Mouse (Mus musculus): ENCODE measurements around the gene Tnfrsf13b.
A peak's percentile ranks its signal among the peaks of the same experiment; 100 is the strongest.

Tnfrsf13b gene

DNA sequence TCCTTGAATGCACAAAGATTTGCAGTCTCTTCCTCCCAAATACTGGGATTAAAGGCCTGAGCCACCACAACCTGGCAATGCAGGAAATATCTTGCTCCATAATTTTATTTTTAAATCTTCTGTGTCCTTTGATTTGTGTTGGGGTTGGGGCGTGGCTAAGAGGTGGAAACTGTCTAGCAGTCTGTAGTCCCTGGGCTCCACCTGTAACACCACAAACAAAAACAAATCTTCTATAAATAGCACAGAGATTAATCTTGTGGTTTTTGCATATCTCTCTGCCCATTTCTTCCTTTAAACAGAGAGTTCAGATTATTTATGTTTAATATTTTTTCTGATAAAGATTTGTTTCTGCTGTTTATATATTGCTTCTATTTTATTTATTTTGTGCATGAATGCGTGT lies 6.4 kb downstream of the Tnfrsf13b start:
- H3K27me3 ChIP-seq (ENCODE audit: insufficient read depth, low read length) = 0 out of 2 replicates have a peak, but pooled peaks cover 2% of the 10 kb centered on the region
- no peak for TF ChIP-seq NANOG (IDR thresholded peaks at IDR 0.05; ENCODE audit: borderline replicate concordance, low read length)
- H3K4me3 ChIP-seq (replicated peaks; ENCODE audit: low read length) = no peak overlapping the region
- no peaks in the 10 kb centered on the region for H3K36me3 ChIP-seq (ENCODE audit: insufficient read depth, low read length)
- H3K4me1 ChIP-seq (replicated peaks; ENCODE audit: low read depth, low read length) = peaks cover 9% of the 10 kb centered on the region; the same call in 1 of the 2 replicates
- H3K9me3 ChIP-seq (ENCODE audit: low read length) = no peaks in the 10 kb centered on the region

DNA sequence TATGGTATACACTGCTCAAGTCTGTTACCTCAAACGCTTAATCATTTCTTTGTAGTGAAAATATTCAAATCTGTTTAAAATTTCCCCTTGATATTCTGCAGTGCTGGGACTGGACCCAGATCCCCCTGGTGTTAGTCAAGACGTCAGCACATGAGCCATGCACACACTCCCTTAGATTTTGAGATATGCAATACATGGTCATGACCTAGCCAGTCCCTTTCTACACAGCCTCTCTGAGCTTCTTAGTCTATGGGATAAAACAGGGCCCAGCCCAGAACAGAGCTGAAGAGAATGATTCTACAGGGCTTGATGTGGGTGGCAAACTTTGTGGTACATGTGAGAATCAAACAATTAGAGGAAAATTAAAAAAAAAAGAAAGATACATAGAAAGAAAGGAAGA lies 15.1 kb downstream of the Tnfrsf13b start:
- H3K4me3 ChIP-seq (replicated peaks; ENCODE audit: low read length) = no peak overlapping the region
- peaks cover 4% of the 10 kb centered on the region for H3K27me3 ChIP-seq (ENCODE audit: insufficient read depth, low read length)
- H3K9me3 ChIP-seq (ENCODE audit: low read length) = no peaks in the 10 kb centered on the region
- peaks cover 12% of the 10 kb centered on the region; the same call in 1 of the 2 replicates for H3K4me1 ChIP-seq (replicated peaks; ENCODE audit: low read depth, low read length)
- TF ChIP-seq NANOG (IDR thresholded peaks at IDR 0.05; ENCODE audit: borderline replicate concordance, low read length) (no peak), CTCF (conservative IDR thresholded peaks at IDR 0.05; ENCODE audit: low read length) (no peak), POU5F1 (IDR thresholded peaks at IDR 0.05; ENCODE audit: borderline replicate concordance, low read length) (no peak)
- H3K36me3 ChIP-seq (ENCODE audit: insufficient read depth, low read length) = no peaks in the 10 kb centered on the region

DNA sequence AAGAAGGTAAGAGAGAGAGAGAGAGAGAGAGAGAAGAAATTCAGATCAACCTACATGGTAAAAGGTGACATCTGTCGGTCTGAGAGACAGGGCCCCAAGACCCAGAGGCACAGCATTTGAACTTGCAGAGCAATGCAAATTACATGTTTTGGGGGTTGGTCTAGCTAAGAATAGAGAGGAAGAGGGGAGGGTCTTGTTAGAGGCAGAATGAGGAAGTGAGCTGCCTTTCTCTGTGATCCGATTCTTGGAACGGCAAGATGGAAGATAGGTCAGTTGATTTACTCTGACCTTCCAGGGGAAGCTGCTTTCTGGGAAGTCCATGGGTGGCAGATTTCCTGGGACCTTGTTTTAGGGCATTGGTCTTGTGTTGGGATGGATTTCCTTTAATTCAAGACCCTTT lies 15.7 kb downstream of the Tnfrsf13b start:
- Histone ChIP-seq H3K36me3 (ENCODE audit: insufficient read depth, low read length) (no peaks in the 10 kb centered on the region), H3K4me3 (replicated peaks; ENCODE audit: low read length) (no peak overlapping the region), H3K27me3 (ENCODE audit: insufficient read depth, low read length) (peaks cover 9% of the 10 kb centered on the region), H3K9me3 (ENCODE audit: low read length) (no peaks in the 10 kb centered on the region), H3K4me1 (replicated peaks; ENCODE audit: low read depth, low read length) (peaks cover 17% of the 10 kb centered on the region)
- TF ChIP-seq CTCF (conservative IDR thresholded peaks at IDR 0.05; ENCODE audit: low read length) (no peak), NANOG (IDR thresholded peaks at IDR 0.05; ENCODE audit: borderline replicate concordance, low read length) (no peak), POU5F1 (IDR thresholded peaks at IDR 0.05; ENCODE audit: borderline replicate concordance, low read length) (no peak)

DNA sequence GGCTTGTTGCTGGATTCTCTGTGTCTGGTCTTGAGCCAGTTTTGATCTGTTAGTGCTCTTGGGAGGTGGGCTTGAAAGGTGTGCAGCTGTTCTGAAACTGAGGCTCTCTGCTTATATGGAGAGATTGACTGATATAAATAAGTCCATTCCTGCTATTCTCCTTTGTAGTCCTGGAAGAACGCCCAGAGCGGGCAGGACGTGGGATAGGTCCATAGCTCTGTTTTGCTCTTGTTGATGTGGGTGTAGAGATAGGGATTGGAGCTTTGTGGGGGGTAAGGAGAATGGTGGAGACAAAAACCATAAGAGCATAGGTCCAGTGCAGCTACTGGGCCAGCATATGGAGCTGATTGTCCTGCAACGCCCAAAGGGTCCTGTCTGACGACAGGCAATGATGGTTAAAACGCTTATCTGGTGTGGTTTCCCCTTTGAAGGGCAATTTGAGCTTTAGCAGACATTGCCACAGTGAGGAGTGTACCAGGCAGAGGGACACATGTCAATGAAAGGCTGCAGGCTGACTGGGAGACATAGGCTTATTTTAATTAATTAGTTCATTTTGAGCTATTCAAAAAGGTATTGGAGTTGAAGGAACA lies 16.5 kb downstream of the Tnfrsf13b start:
- Histone ChIP-seq H3K9me3 (ENCODE audit: low read length) (no peaks in the 10 kb centered on the region), H3K4me3 (replicated peaks; ENCODE audit: low read length) (no peak overlapping the region), H3K27me3 (ENCODE audit: insufficient read depth, low read length) (peaks cover 17% of the 10 kb centered on the region), H3K4me1 (replicated peaks; ENCODE audit: low read depth, low read length) (peaks cover 22% of the 10 kb centered on the region), H3K36me3 (ENCODE audit: insufficient read depth, low read length) (no peaks in the 10 kb centered on the region)
- TF ChIP-seq NANOG (IDR thresholded peaks at IDR 0.05; ENCODE audit: borderline replicate concordance, low read length) (no peak), CTCF (conservative IDR thresholded peaks at IDR 0.05; ENCODE audit: low read length) (no peak), POU5F1 (IDR thresholded peaks at IDR 0.05; ENCODE audit: borderline replicate concordance, low read length) (no peak)

DNA sequence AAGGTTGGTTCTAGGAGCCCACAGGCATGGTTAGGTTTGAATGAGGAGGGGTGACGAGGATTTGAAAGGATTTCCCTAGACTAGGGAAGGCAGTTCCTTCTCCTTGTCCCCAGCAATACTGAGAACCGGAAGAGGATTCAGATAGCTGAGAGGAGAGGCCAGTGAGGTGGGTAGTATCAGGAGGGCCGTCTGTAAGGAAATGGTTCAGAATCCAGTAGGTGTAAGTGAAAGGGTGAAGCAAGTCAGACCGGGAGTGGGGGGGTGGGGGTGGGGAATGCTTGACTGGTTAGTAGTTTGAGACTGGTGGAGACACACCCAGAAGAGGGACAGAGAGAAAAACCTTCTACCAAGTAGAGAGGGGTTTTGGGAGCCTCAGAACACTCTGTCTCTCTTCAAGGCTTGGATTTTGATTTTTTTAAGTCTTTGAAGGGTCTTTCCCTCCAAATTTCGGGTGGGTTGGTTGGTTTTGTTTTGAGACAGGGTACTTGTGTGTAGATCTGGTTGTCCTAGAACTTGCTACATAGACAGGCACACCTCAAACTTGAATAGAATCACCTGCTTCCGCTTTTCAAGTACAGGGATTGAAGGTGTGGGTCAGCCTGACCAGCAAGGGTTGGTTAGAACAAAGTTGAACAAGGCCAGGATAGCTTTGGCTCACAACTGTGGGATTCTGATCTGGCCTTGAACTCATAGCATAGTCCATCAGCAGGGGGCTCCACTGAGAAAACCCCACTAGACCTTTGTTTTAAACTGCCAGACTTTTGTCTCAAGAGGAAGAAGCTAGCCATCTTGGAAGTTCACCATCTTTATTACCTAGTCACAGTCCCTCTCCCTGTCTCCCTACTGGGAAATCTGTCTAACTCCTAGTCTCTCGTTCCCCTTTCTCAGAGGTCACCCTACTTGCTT lies 17.3 kb downstream of the Tnfrsf13b start:
- peaks cover 22% of the 10 kb centered on the region for H3K4me1 ChIP-seq (replicated peaks; ENCODE audit: low read depth, low read length)
- no peaks in the 10 kb centered on the region for H3K9me3 ChIP-seq (ENCODE audit: low read length)
- TF ChIP-seq POU5F1 (IDR thresholded peaks at IDR 0.05; ENCODE audit: borderline replicate concordance, low read length) (no peak), NANOG (IDR thresholded peaks at IDR 0.05; ENCODE audit: borderline replicate concordance, low read length) (no peak), CTCF (conservative IDR thresholded peaks at IDR 0.05; ENCODE audit: low read length) (peak; percentile 13)
- H3K36me3 ChIP-seq (ENCODE audit: insufficient read depth, low read length) = no peaks in the 10 kb centered on the region
- H3K27me3 ChIP-seq (ENCODE audit: insufficient read depth, low read length) = peaks cover 21% of the 10 kb centered on the region
- H3K4me3 ChIP-seq (replicated peaks; ENCODE audit: low read length) = no peak overlapping the region

DNA sequence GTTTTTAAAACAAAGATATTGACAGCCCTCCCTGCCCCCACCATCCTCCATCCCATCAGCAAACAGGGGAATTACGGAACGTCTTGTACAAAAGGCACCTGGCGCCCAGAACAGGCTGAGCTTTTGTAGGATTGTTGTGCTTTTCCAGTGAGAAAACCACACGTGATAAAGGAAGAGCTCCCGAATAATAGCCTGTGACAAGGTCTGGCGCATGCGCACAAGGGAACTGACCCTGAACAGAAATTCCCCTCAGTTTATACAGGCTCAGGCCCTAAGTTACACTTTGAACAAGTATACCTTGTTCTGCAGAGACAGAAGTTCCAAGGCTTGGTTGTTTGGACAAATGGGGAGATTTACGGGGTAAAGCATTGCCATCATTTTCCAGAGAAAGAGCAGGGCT lies 19.0 kb downstream of the Tnfrsf13b start:
- H3K36me3 ChIP-seq (ENCODE audit: insufficient read depth, low read length) = no peaks in the 10 kb centered on the region
- H3K27me3 ChIP-seq (ENCODE audit: insufficient read depth, low read length) = peaks cover 30% of the 10 kb centered on the region
- H3K4me3 ChIP-seq (replicated peaks; ENCODE audit: low read length) = no peak overlapping the region
- H3K9me3 ChIP-seq (ENCODE audit: low read length) = no peaks in the 10 kb centered on the region
- peaks cover 22% of the 10 kb centered on the region for H3K4me1 ChIP-seq (replicated peaks; ENCODE audit: low read depth, low read length)
- no peak for TF ChIP-seq POU5F1 (IDR thresholded peaks at IDR 0.05; ENCODE audit: borderline replicate concordance, low read length)
- TF ChIP-seq CTCF (conservative IDR thresholded peaks at IDR 0.05; ENCODE audit: low read length) = no peak
- no peak for TF ChIP-seq NANOG (IDR thresholded peaks at IDR 0.05; ENCODE audit: borderline replicate concordance, low read length)

DNA sequence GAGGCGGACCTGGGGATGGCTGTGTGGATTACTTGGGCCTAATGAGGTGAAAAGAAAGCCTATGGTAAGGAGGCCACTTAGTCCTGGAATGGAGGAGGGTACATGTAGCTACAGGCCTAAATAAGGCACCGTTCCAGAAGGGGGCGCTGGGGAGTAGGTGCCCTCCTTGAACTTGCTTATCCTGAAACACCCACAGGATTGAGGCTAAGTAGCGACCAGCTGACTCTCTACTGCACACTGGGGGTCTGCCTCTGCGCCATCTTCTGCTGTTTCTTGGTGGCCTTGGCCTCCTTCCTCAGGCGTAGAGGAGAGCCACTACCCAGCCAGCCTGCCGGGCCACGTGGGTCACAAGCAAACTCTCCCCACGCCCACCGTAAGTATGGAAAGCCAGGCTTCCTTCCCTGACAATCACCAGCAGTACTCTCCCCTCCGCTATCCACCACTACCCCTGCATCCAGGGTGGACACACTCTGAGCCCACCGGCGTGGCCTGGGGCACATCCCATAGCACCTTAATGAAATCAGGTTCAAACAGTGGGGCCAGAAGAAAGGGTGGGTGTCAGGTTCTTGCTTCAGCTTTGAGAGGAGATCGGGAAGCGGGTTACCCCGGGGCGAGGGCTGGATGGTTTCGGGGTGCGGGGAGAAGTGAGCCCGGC lies 20.2 kb downstream of the Tnfrsf13b start:
- H3K4me3 ChIP-seq (replicated peaks; ENCODE audit: low read length) = peak overlapping the region; percentile 75
- peaks cover 5% of the 10 kb centered on the region; the same call in 1 of the 2 replicates for H3K36me3 ChIP-seq (ENCODE audit: insufficient read depth, low read length)
- no peaks in the 10 kb centered on the region for H3K9me3 ChIP-seq (ENCODE audit: low read length)
- TF ChIP-seq POU5F1 (IDR thresholded peaks at IDR 0.05; ENCODE audit: borderline replicate concordance, low read length) (no peak), CTCF (conservative IDR thresholded peaks at IDR 0.05; ENCODE audit: low read length) (peak; percentile 91)
- H3K27me3 ChIP-seq (ENCODE audit: insufficient read depth, low read length) = peaks cover 30% of the 10 kb centered on the region
- H3K4me1 ChIP-seq (replicated peaks; ENCODE audit: low read depth, low read length) = peaks cover 30% of the 10 kb centered on the region

DNA sequence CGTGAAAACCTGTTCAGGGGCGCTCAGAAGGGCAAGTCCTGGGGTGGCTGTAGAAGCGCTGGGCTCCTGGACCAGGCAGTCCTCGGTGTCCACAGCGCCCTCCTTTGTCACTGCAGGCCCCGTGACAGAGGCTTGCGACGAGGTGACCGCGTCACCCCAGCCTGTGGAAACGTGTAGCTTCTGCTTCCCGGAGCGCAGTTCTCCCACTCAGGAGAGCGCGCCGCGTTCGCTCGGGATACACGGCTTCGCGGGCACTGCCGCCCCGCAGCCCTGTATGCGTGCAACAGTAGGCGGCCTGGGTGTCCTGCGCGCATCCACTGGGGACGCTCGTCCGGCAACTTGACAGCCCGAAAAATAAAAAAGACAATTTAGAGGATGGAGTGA lies 20.7 kb downstream of the Tnfrsf13b start:
- Histone ChIP-seq H3K27me3 (ENCODE audit: insufficient read depth, low read length) (peaks cover 30% of the 10 kb centered on the region), H3K4me3 (replicated peaks; ENCODE audit: low read length) (peak overlapping the region; percentile 75), H3K9me3 (ENCODE audit: low read length) (no peaks in the 10 kb centered on the region), H3K36me3 (ENCODE audit: insufficient read depth, low read length) (peaks cover 10% of the 10 kb centered on the region), H3K4me1 (replicated peaks; ENCODE audit: low read depth, low read length) (peaks cover 30% of the 10 kb centered on the region)
- TF ChIP-seq CTCF (conservative IDR thresholded peaks at IDR 0.05; ENCODE audit: low read length) = no peak
- no peak for TF ChIP-seq POU5F1 (IDR thresholded peaks at IDR 0.05; ENCODE audit: borderline replicate concordance, low read length)
- TF ChIP-seq NANOG (IDR thresholded peaks at IDR 0.05; ENCODE audit: borderline replicate concordance, low read length) = no peak

Measured in E14TG2a.4 (cell line).